Mouse (Mus musculus) testis, adult 2 months (tissue): ENCODE data around the gene Eva1b.

ENCODE experiments used
- CTCF ChIP-seq: fragments of 200-500 bp; IDR thresholded peaks from 2 replicates; pipeline ENCODE4 v1.5.1; 2012; ENCODE audit warnings: low read depth, mild to moderate bottlenecking, inconsistent platforms, low read length, moderate library complexity; ENCODE audit not compliant: control insufficient read depth, insufficient read depth, insufficient replicate concordance
- POLR2A ChIP-seq: fragments of 200-500 bp; IDR thresholded peaks from 2 replicates; pipeline ENCODE4 v1.6.1; 2012; ENCODE audit warnings: low read depth, mild to moderate bottlenecking, inconsistent platforms, low read length, moderate library complexity; ENCODE audit not compliant: control insufficient read depth

- TF ChIP-seq CTCF (no peak), POLR2A (no peak)
These were observed 16.1 kb downstream of the Eva1b start for GRCm38 (mm10) chr4:126163685-126164084.
